Mouse (Mus musculus): ENCODE measurements around the gene Nt5c2. TPM values are rescaled to one million over a fixed set of nuclear protein-coding genes. Genes with fewer than 3 reads are reported as not detected.
A peak's percentile ranks its signal among the peaks of the same experiment; 100 is the strongest.

Gene Nt5c2
- total and polyA plus RNA-seq, 3 experiments: 16.7 to 63.9 (median 58.2) TPM

DNA sequence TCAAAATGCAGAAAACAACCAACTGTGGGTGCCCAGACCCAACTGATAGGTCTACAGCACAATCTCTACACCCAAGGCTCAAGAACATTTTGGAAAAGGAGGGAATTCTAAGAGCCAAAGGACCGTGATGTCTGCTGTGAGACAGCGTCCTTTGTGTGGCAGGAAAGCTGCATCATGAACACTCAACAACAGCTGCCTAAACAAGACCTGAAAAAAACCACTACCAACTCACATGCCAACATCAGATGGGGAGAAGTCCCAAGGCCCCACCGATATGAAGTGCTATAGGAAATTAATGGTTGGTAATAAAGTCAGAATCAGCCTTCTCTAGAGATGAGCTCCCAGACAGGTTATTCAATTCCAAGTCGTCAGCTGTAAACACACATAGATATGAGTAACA lies 57.0 kb downstream of the Nt5c2 start:
- no peak for DNase-seq
- H3K4me3 ChIP-seq: no peak overlapping the region

DNA sequence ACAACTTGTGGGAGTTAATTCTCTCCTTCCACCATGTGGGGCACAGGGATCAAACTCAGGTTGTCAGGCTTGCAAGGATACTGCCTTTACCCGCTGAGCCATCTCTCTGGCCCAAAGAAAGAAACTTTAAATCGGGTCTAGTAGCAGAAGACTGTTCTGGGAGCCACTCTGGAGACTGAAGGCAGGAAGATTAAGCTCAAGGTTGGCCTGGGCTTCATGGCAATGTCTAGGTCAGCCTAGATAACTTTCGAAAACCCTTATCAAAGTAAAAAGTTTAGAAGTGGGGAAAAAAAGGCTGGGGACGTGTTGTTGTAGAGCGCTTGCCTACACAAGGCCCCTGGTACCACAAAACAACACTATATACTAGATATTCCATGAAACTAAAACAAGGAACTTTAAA lies 58.0 kb downstream of the Nt5c2 start:
- no peak overlapping the region for H3K4me3 ChIP-seq
- no peak overlapping the region for H3K27ac ChIP-seq
- peaks cover 9% of the 10 kb centered on the region for H3K36me3 ChIP-seq (ENCODE audit: control insufficient read depth, insufficient read depth, low read length)
- no peak for TF ChIP-seq EP300 (IDR thresholded peaks at IDR 0.05; ENCODE audit: insufficient read depth, low read depth, low read length)
- no peak for TF ChIP-seq CTCF (IDR thresholded peaks at IDR 0.05)
- no peak for DNase-seq
- H3K79me2 ChIP-seq (replicated peaks; ENCODE audit: control insufficient read depth, insufficient read depth, low read length): peaks cover 7% of the 10 kb centered on the region
- H3K4me1 ChIP-seq (ENCODE audit: control insufficient read depth, insufficient read depth, low read length): peaks cover 9% of the 10 kb centered on the region
- 71% methylated on average over 5 of the region's 5 CpGs for WGBS
- no peaks in the 10 kb centered on the region for H3K27me3 ChIP-seq (ENCODE audit: control insufficient read depth, insufficient read depth, low read length)
- intact Hi-C loops (cut with DNase I): loop anchor here (5.0 kb wide), 1 partner anchor 40 kb away; no protein-coding TSS in a partner anchor
- no peak overlapping the region for H3K9ac ChIP-seq (ENCODE audit: low read depth, low read length)

More for the DNA sequence above, 57.0 kb downstream of the Nt5c2 start:
- Histone ChIP-seq H3K4me1 (ENCODE audit: control insufficient read depth, insufficient read depth, low read length) (peaks cover 9% of the 10 kb centered on the region), H3K36me3 (ENCODE audit: control insufficient read depth, insufficient read depth, low read length) (peaks cover 6% of the 10 kb centered on the region), H3K79me2 (replicated peaks; ENCODE audit: control insufficient read depth, insufficient read depth, low read length) (peaks cover 5% of the 10 kb centered on the region), H3K27me3 (ENCODE audit: control insufficient read depth, insufficient read depth, low read length) (no peaks in the 10 kb centered on the region), H3K27ac (no peak overlapping the region), H3K9ac (ENCODE audit: low read depth, low read length) (no peak overlapping the region)
- TF ChIP-seq EP300 (IDR thresholded peaks at IDR 0.05; ENCODE audit: insufficient read depth, low read depth, low read length): no peak
- no peak for TF ChIP-seq POLR2A (IDR thresholded peaks at IDR 0.05; ENCODE audit: insufficient read depth, low read depth, low read length)
- no peak for TF ChIP-seq CTCF (IDR thresholded peaks at IDR 0.05)
- 72% methylated on average over 4 of the region's 4 CpGs for WGBS
- intact Hi-C loops (cut with DNase I): loop anchor here (5.0 kb wide), 1 partner anchor 41 kb away; no protein-coding TSS in a partner anchor

DNA sequence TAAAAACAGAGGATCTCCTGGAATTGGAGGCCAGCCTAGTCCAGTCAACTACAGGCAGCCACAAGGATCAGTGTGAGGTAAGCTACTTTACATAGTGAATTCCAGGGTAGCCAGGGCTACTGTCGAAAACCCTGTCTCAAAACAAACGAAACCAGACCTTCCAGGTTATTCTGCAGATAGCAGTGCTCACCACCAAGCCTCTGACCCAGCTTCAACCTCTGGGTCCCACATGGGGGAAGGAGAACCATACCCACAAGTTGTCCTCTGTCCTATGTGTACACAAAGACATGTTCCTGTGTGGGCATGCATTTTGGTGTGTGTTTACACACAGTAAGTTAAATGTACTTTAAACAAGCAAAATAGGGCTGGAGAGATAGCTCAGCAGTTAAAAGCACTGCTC lies 58.5 kb downstream of the Nt5c2 start:
- Histone ChIP-seq H3K36me3 (ENCODE audit: control insufficient read depth, insufficient read depth, low read length) (peaks cover 9% of the 10 kb centered on the region), H3K79me2 (replicated peaks; ENCODE audit: control insufficient read depth, insufficient read depth, low read length) (peaks cover 7% of the 10 kb centered on the region), H3K4me3 (no peak overlapping the region), H3K4me1 (ENCODE audit: control insufficient read depth, insufficient read depth, low read length) (peaks cover 9% of the 10 kb centered on the region), H3K27ac (no peak overlapping the region), H3K27me3 (ENCODE audit: control insufficient read depth, insufficient read depth, low read length) (no peaks in the 10 kb centered on the region), H3K9ac (ENCODE audit: low read depth, low read length) (no peak overlapping the region)
- DNase-seq: no peak
- intact Hi-C loops (cut with DNase I): loop anchor here (5.0 kb wide), 1 partner anchor 39 kb away; no protein-coding TSS in a partner anchor
- WGBS: 43% methylated on average over 2 of the region's 2 CpGs
- TF ChIP-seq EP300 (IDR thresholded peaks at IDR 0.05; ENCODE audit: insufficient read depth, low read depth, low read length) (no peak), POLR2A (IDR thresholded peaks at IDR 0.05; ENCODE audit: insufficient read depth, low read depth, low read length) (no peak), CTCF (IDR thresholded peaks at IDR 0.05) (no peak)

DNA sequence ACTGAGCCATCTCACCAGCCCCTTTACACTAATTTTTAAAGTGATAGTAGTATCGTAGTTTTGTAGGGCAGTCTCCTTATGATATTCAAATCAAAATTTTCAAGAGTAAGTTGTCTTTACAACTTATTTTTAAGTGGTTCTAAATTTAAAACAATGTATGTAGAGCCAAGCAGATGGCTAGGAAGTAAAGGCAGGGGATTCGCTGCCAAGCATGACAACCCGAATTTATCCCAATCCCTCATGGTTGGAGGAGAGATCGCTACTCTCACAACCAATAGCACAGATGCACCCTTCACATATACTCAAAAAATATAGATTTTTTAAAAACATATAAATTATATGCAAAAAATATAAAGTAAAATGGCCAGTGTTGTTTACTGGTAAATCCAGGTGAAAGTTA lies 59.3 kb downstream of the Nt5c2 start:
- Histone ChIP-seq H3K27ac (no peak overlapping the region), H3K27me3 (ENCODE audit: control insufficient read depth, insufficient read depth, low read length) (no peaks in the 10 kb centered on the region), H3K79me2 (replicated peaks; ENCODE audit: control insufficient read depth, insufficient read depth, low read length) (peaks cover 7% of the 10 kb centered on the region), H3K4me3 (no peak overlapping the region), H3K9ac (ENCODE audit: low read depth, low read length) (no peak overlapping the region), H3K36me3 (ENCODE audit: control insufficient read depth, insufficient read depth, low read length) (peaks cover 7% of the 10 kb centered on the region), H3K4me1 (ENCODE audit: control insufficient read depth, insufficient read depth, low read length) (peaks cover 7% of the 10 kb centered on the region)
- intact Hi-C loops (cut with DNase I): loop anchor here (5.0 kb wide), 1 partner anchor 38 kb away; no protein-coding TSS in a partner anchor
- 93% methylated on average over 4 of the region's 4 CpGs for WGBS
- TF ChIP-seq EP300 (IDR thresholded peaks at IDR 0.05; ENCODE audit: insufficient read depth, low read depth, low read length): no peak
- no peak for TF ChIP-seq CTCF (IDR thresholded peaks at IDR 0.05)
- no peak for TF ChIP-seq POLR2A (IDR thresholded peaks at IDR 0.05; ENCODE audit: insufficient read depth, low read depth, low read length)
- DNase-seq: no peak

DNA sequence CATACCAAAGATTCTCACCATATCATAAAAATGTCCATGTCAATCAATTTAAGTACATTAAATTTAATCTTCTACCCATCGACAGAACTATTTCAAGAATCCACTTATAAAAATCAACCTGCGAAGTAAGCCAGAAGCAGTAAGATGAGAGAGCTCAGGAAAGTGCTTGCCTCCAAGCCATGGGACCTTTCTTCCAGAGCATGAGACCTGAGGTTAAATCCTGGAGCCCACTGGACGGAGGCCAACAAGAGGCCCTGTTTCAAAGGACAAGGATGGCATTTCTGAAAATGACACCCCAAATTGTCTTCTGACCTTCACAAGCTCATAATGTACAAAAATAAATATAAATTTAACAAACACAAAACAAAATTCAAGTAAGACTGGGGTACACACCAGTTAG lies 61.4 kb downstream of the Nt5c2 start:
- Histone ChIP-seq H3K4me1 (ENCODE audit: control insufficient read depth, insufficient read depth, low read length) (peaks cover 6% of the 10 kb centered on the region), H3K9ac (ENCODE audit: low read depth, low read length) (no peak overlapping the region), H3K36me3 (ENCODE audit: control insufficient read depth, insufficient read depth, low read length) (peaks cover 11% of the 10 kb centered on the region), H3K27me3 (ENCODE audit: control insufficient read depth, insufficient read depth, low read length) (no peaks in the 10 kb centered on the region), H3K79me2 (replicated peaks; ENCODE audit: control insufficient read depth, insufficient read depth, low read length) (peaks cover 5% of the 10 kb centered on the region), H3K4me3 (no peak overlapping the region), H3K27ac (no peak overlapping the region)
- intact Hi-C loops (cut with DNase I): no loop called here
- TF ChIP-seq EP300 (IDR thresholded peaks at IDR 0.05; ENCODE audit: insufficient read depth, low read depth, low read length): no peak
- TF ChIP-seq CTCF (IDR thresholded peaks at IDR 0.05): no peak
- no peak for TF ChIP-seq POLR2A (IDR thresholded peaks at IDR 0.05; ENCODE audit: insufficient read depth, low read depth, low read length)
- no peak for DNase-seq
- WGBS: 75% methylated on average over 3 of the region's 3 CpGs

DNA sequence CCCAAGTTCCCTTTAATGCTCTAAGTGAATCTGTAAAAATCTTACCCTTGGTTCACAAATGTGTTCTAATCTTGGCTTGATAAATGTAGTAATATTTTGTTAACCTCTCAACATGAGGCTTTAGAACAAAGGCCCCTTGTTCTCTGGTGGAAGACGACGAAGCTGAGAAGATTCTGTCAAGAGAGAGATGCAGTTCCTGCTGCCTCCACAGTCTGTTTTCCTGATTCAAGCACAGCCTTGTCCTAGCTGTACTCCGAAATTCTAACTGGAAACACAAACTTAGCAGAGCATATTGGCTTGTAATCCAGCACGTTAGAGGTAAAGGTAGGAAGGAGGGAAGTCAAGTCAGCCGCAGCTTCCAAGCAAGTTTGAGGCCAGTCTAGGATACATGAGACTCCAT lies 62.0 kb downstream of the Nt5c2 start:
- Histone ChIP-seq H3K27ac (no peak overlapping the region), H3K27me3 (ENCODE audit: control insufficient read depth, insufficient read depth, low read length) (no peaks in the 10 kb centered on the region)

More for the DNA sequence above, 62.0 kb downstream of the Nt5c2 start:
- DNase-seq: no peak
- 64% methylated on average over 5 of the region's 5 CpGs for WGBS
- no peak overlapping the region for H3K4me3 ChIP-seq
- H3K36me3 ChIP-seq (ENCODE audit: control insufficient read depth, insufficient read depth, low read length): peaks cover 11% of the 10 kb centered on the region
- H3K4me1 ChIP-seq (ENCODE audit: control insufficient read depth, insufficient read depth, low read length): peaks cover 6% of the 10 kb centered on the region
- peaks cover 5% of the 10 kb centered on the region for H3K79me2 ChIP-seq (replicated peaks; ENCODE audit: control insufficient read depth, insufficient read depth, low read length)
- TF ChIP-seq POLR2A (IDR thresholded peaks at IDR 0.05; ENCODE audit: insufficient read depth, low read depth, low read length): no peak
- no peak for TF ChIP-seq EP300 (IDR thresholded peaks at IDR 0.05; ENCODE audit: insufficient read depth, low read depth, low read length)
- peak; percentile 28; the same call in 1 of the 2 replicates for TF ChIP-seq CTCF (IDR thresholded peaks at IDR 0.05)
- H3K9ac ChIP-seq (ENCODE audit: low read depth, low read length): no peak overlapping the region
- intact Hi-C loops (cut with DNase I): no loop called here
